Mouse (Mus musculus) MEL (cell line): ENCODE measurements around the gene Ints6.

Experiments
- CTCF ChIP-seq, 3 experiments: IDR thresholded peaks in 2 of 3; conservative IDR thresholded peaks in 1 of 3; 2 replicates each; pipeline ENCODE4 v1.5.1; 2011 to 2012; ENCODE audit warnings: low read length in 3 of 3, low read depth in 2 of 3, mild to moderate bottlenecking in 2 of 3, improper control_type of control experiment in 1 of 3, inconsistent platforms in 1 of 3, mixed read lengths in 1 of 3, moderate library complexity in 1 of 3; ENCODE audit not compliant: control insufficient read depth in 1 of 3, insufficient read depth in 1 of 3, poor library complexity in 1 of 3, severe bottlenecking in 1 of 3
- EP300 ChIP-seq, 2 experiments: IDR thresholded peaks; 2 replicates each; pipeline ENCODE4 v1.6.1; 2011; ENCODE audit warnings: improper control_type of control experiment in 2 of 2, low read length in 2 of 2, low read depth in 1 of 2, mild to moderate bottlenecking in 1 of 2
- JUND ChIP-seq: IDR thresholded peaks from 2 replicates; pipeline ENCODE4 v1.6.1; 2011; ENCODE audit warnings: low read depth, mild to moderate bottlenecking, improper control_type of control experiment, low read length
- KAT2A ChIP-seq: conservative IDR thresholded peaks from 2 replicates; pipeline ENCODE4 v1.6.1; 2012; ENCODE audit warnings: low read depth, low read length, improper control_type of control experiment, inconsistent platforms
- MEF2A ChIP-seq: IDR thresholded peaks from 2 replicates; pipeline ENCODE4 v1.6.1; 2014; ENCODE audit warnings: low read depth, mild to moderate bottlenecking, inconsistent platforms, low read length, improper control_type of control experiment; ENCODE audit not compliant: poor library complexity, insufficient replicate concordance, severe bottlenecking; ENCODE audit errors: extremely low read depth
- MYC ChIP-seq: IDR thresholded peaks from 2 replicates; pipeline ENCODE4 v1.6.1; 2011; ENCODE audit warnings: low read depth, mild to moderate bottlenecking, low read length, improper control_type of control experiment, moderate library complexity
- POLR2A ChIP-seq, 2 experiments: IDR thresholded peaks; 2 replicates each; pipeline ENCODE4 v1.6.1; 2011 to 2012; ENCODE audit warnings: low read length in 2 of 2, mild to moderate bottlenecking in 2 of 2, control low read depth in 1 of 2, improper control_type of control experiment in 1 of 2, low read depth in 1 of 2, moderate library complexity in 1 of 2; ENCODE audit not compliant: control insufficient read depth in 1 of 2, insufficient read depth in 1 of 2, poor library complexity in 1 of 2
- RAD21 ChIP-seq: IDR thresholded peaks from 2 replicates; pipeline ENCODE4 v1.6.1; 2011; ENCODE audit warnings: mild to moderate bottlenecking, low read depth, low read length, improper control_type of control experiment
- TAL1 ChIP-seq: IDR thresholded peaks from 2 replicates; pipeline ENCODE4 v1.6.1; 2012; ENCODE audit warnings: mild to moderate bottlenecking, inconsistent platforms, low read length, moderate library complexity, mixed read lengths
- TBP ChIP-seq: IDR thresholded peaks from 2 replicates; pipeline ENCODE4 v1.8.0; 2011; ENCODE audit warnings: low read depth, low read length, improper control_type of control experiment
- TCF12 ChIP-seq: IDR thresholded peaks from 2 replicates; pipeline ENCODE4 v1.6.1; 2014; ENCODE audit warnings: low read depth, mild to moderate bottlenecking, inconsistent platforms, low read length, improper control_type of control experiment, moderate library complexity
- ZKSCAN1 ChIP-seq: IDR thresholded peaks from 2 replicates; pipeline ENCODE4 v1.6.1; 2012; ENCODE audit warnings: low read depth, mild to moderate bottlenecking, inconsistent platforms, low read length, improper control_type of control experiment, moderate library complexity
- ZMIZ1 ChIP-seq: IDR thresholded peaks from 2 replicates; pipeline ENCODE4 v1.6.1; 2012; ENCODE audit warnings: low read depth, mild to moderate bottlenecking, inconsistent platforms, low read length, improper control_type of control experiment, moderate library complexity

GRCm38 (mm10) chr14:62657469-62657868 lies 103.5 kb downstream of the Ints6 start:
- TF ChIP-seq ZMIZ1 (no peak), TCF12 (no peak), POLR2A (IDR thresholded peaks at IDR 0.05; ENCODE audit: control insufficient read depth in 1 of 2, insufficient read depth in 1 of 2, low read depth in 1 of 2, low read length in 2 of 2, poor library complexity in 1 of 2) (no peak), CTCF (IDR thresholded peaks at IDR 0.05 in 2 of 3, conservative IDR thresholded peaks at IDR 0.05 in 1 of 3; ENCODE audit: control insufficient read depth in 1 of 3, insufficient read depth in 1 of 3, low read depth in 2 of 3, low read length in 3 of 3, poor library complexity in 1 of 3, severe bottlenecking in 1 of 3) (no peak), TAL1 (no peak), RAD21 (no peak), TBP (no peak), ZKSCAN1 (no peak), JUND (no peak), MEF2A (no peak), EP300 (IDR thresholded peaks at IDR 0.05; ENCODE audit: low read depth in 1 of 2, low read length in 2 of 2) (no peak), MYC (no peak), KAT2A (no peak)
